Mouse (Mus musculus) gastrocnemius, postnatal 36 days (tissue): ENCODE measurements at regions not wholly inside any gene's neighbourhood (a gene's known extent, or its start where the extent isn't known, plus 50 kb on each side); places are given as distances from the start of the nearest gene placed in this dataset.

ENCODE experiments used
- DNase-seq, 2 experiments: peaks; one replicate each; pipeline ENCODE4 v3.0.0; 2022
- intact Hi-C: fragments of 180-260 bp; cut with DNase I; formaldehyde crosslinking; loops from one replicate; pipeline ENCODE4 v1.15.1; 2025

DNA sequence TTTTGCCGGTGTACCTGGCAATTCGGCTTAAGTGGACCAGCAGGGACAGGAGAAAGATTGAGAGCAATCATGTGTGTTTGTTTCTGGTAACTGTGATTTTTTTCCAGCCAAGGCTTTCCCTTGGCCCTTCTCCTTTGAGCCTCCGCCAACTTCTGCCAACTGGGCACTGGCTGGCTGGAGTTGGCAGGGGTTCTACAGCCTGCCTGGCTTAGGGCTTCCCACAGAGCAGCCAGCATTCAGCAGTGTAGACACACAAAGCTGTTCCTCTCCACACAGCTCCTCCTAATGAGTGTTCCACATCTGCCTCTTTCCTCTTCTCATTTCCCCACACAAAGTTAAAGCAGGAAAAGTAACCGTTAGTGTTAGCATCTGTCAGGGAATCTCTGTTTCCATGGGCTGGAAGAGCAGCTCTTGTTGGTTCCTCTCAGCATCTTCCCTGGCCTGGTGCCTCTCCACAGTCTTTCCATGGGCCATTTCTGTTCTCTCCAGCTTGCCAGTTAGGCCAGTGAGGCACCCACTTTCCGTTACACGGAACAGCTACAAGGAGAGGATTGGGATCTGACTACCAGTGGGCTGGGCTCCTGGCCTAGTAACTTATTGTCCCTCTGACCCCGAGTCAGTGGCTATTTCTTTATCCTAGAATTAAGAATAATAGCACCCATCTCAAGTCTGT lies 68.0 kb upstream of the Rbm24 start:
- intact Hi-C loops, result no loop called here
- peak; percentile 49 to 56 for DNase-seq

DNA sequence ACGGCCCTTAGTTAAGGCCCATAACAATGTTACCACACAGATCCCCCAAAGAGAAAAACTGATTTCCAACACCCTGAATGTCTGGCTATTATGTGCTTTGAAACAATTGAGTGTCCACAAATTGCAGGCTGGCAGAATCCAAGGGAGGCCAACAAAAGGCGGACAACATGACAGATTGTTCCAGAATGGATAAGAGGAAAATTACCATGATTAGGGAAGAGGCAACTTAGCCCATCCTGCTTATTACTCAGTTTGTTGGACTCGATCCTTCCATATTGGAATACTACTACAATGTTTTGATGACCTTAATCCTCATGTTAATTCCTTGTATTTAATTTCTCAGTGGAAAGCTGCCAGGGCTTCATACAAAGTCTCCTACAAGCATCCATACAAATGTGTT lies 62.9 kb upstream of the Rbm24 start:
- intact Hi-C loops, result no loop called here

DNA sequence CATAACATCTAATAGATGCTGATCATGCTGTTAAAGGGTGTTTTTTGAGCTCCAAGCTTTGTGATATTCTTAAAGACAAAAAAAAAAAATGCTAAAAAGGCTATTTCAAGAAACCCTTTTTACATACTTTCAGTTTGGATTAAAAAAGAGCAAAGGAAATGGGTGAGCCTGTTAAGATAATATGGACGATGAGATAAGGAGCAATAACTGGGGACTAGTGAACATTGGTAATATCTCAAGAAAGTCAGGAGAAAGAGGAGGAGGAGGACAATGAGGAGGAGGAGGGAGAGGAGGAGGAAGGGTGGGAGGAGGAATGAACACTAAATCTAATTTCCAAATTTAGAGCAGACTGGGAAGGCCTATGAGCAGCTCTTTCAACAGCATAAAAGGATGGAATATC lies 62.3 kb upstream of the Rbm24 start:
- intact Hi-C loops, result no loop called here
- no peak for DNase-seq

More for the DNA sequence above, 62.9 kb upstream of the Rbm24 start:
- DNase-seq, result no peak

DNA sequence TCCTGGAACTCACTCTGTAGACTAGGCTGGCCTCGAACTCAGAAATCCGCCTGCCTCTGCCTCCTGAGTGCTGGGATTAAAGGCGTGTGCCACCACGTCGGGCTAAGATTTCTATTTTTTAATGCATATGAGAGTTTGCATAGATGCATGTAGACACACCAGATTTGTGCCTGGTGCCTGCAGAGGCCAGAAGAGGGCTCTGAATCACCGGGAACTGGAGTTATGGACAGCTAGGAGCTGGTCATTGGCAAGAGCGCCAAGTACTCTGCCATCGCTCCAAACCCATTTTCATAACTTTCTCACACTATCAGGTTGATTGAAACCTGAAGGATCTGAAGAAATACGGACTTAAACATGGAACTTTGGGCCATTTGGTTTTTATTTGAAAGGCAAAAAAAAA lies 61.2 kb upstream of the Rbm24 start:
- no peak for DNase-seq
- intact Hi-C loops, result no loop called here

DNA sequence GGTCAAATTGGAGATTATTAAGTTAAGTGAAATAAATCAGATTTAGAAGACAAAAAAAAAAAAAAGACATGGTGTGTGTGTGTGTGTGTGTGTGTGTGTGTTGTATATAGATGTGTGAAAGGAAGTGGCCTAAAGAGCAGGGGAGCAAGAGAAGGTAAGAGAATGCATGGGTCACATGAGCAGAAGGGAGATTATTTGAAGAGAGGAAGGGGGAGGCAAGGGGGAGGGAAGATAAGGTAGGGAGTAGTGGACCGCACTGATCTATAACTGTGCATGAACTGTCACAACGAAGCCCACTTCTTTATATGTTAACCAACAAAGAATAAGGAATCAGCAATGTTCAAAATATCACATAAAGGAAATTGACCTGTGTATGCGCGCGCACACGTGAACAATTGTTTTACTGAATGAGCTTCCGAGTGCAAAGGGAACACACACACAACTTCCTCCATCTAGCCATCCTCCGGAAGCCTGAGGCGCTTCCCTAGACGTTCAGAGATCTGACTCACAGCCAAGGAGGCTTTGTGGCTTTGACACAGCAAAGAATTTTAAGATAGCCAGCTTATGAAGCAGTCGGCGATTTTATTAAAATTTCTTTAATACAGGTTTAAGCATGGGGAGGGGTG lies 57.6 kb upstream of the Rbm24 start:
- intact Hi-C loops, result no loop called here

DNA sequence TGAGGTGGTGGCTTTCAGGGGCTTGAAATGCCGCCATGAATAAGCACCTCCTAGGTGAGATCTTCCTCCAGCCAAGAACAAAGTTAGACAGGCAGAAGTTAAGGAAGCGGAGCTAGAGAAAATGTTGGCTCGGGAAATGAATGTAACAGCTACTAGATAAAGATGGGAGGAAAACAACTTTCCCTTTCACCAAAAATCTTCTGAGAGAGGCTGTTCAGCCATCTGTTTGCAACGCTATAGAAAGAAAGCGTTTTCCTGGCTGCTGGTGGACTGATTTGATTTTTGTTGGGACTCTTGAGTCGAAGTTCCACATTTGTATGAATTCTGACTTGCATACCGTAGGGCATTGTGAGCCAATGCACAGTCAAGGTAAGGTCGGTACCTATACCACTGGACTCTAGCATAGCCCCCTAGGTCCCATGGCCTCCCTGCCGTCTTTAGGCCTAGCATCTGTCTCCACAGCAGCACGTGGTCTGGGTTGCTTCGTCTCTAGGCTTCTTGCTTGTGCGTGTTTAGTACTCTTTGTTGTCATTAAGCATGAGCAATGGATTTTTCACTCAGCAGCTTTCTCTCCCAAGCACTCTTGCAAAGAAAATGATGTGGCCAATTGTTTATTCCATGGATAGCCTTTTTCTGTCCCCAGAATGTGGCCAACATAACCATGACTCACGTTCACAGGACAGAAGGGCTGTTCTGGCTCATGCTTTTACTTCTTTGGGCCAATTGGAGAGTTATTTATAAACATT lies 54.6 kb upstream of the Rbm24 start:
- intact Hi-C loops, result no loop called here
- no peak for DNase-seq

More for the DNA sequence above, 57.6 kb upstream of the Rbm24 start:
- no peak for DNase-seq

DNA sequence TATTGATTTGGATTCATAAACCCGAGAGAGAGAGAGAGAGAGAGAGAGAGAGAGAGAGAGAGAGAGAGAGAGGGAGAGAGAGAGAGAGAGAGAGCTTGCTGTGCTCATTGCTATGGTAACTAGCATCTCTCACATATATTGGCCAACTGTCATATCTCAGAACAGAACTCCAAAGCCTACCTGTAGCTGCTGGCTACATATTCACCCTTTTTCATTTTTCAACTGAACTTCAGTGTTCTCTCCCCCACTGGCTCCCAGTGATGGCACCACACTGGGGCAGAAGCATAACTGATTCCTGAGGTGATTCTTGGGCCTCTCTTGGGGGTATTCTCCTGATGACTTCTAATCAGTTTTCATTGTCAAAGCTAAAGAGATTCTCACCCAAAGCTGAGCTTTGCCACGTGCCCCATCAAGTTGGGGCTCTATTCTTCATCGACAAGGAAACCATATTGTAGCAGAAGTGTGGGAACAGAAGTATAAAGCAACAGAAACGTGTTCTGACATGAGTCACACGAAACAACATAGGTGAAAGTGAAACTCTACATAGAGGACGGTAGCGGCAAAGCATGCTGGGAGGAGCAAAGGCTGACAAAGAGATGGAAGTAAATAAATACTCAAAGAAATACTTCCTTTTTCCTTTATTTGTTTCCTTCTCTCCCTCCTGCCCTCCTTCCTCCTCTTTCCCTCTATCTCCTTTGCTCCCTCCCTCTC lies 53.9 kb upstream of the Rbm24 start:
- intact Hi-C loops, result no loop called here
- DNase-seq, result no peak

DNA sequence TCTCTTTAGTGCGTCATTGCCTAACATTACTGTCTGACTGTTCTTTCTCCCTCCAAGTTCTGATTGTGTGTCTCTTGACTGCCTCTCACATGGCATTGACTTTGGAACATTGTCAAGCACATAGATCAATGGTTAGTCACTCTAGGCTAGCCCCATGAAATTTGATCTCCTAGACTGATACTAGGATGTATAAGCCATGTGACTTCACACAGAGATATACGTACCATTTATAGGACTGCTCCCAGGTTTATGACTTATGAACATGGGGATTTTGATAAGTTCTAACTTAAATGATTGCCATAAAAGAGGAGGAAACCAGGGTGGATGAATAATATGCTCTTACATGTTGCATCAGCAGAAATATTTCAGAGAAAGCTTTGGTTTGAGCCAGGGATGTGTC lies 52.9 kb upstream of the Rbm24 start:
- intact Hi-C loops, result no loop called here
- DNase-seq, result no peak
